Mouse (Mus musculus): Measurements from ENCODE around the gene Tnr.

GRCm38 (mm10) chr1:159980355-159980754 lies 456.8 kb downstream of the Tnr start:
- TF ChIP-seq PAX5 (IDR thresholded peaks at IDR 0.05; ENCODE audit: low read length): no peak
- no peak for TF ChIP-seq POLR2A (IDR thresholded peaks at IDR 0.05; ENCODE audit: low read depth, low read length)
- TF ChIP-seq MAX (IDR thresholded peaks at IDR 0.05; ENCODE audit: low read length): no peak
- TF ChIP-seq CTCF (conservative IDR thresholded peaks at IDR 0.05 in 1 of 2, IDR thresholded peaks at IDR 0.05 in 1 of 2; ENCODE audit: low read depth in 2 of 2, low read length in 2 of 2): no peak
- TF ChIP-seq BHLHE40 (IDR thresholded peaks at IDR 0.05; ENCODE audit: low read depth, low read length): no peak
- TF ChIP-seq USF1 (IDR thresholded peaks at IDR 0.05; ENCODE audit: low read depth, low read length): no peak
- TF ChIP-seq ETS1 (conservative IDR thresholded peaks at IDR 0.05; ENCODE audit: low read depth, low read length): no peak
- no peak for TF ChIP-seq MXI1 (IDR thresholded peaks at IDR 0.05; ENCODE audit: low read depth, low read length)
- TF ChIP-seq EP300 (IDR thresholded peaks at IDR 0.05; ENCODE audit: low read length): no peak

Data from CH12.LX (cell line).